Mouse (Mus musculus): ENCODE measurements around the gene Tfpt. TPM values are rescaled to one million over a fixed set of nuclear protein-coding genes. Genes with fewer than 3 reads are reported as not detected.

Tfpt gene
- polyA plus RNA-seq, 1 experiment from 2014 or later: 22.4 TPM

DNA sequence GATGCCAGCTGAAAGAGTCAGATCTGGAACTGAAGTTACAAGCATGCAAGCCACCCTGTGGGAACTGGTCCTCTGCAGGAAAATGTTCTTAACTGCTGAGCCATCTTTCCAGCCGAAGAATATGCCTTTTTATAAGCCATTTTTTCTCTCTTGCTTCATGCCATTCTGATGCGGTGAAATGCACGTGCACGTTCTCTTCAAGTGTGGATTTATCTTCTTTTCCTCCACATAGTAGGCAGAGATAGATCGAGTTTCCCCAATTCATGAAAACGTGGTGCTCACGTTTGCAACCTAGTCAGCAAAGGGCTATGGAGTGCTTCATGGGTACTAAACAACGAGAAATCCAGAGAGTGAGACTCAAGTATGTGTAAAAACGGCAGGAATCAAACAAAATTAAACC is 14.1 kb upstream of the Tfpt start:
- no peaks in the 10 kb centered on the region for H3K27me3 ChIP-seq (ENCODE audit: control insufficient read depth, insufficient read depth, low read length)
- peak overlapping the region; percentile 91 for H3K4me3 ChIP-seq (ENCODE audit: low read depth, low read length)
- ATAC-seq (ENCODE audit: insufficient number of reproducible peaks, insufficient read depth, low FRiP score, low read depth): no peak
- H3K36me3 ChIP-seq (ENCODE audit: control insufficient read depth, insufficient read depth, low read length): peaks cover 7% of the 10 kb centered on the region
- H3K9me3 ChIP-seq (ENCODE audit: control insufficient read depth, low read depth, low read length): no peaks in the 10 kb centered on the region
- no peak overlapping the region for H3K9ac ChIP-seq (replicated peaks; ENCODE audit: low read depth, low read length)
- peak overlapping the region; percentile 54 for H3K4me2 ChIP-seq (replicated peaks; ENCODE audit: low read depth, low read length)
- peaks cover 27% of the 10 kb centered on the region for H3K4me1 ChIP-seq (ENCODE audit: control insufficient read depth, insufficient read depth, low read length)
- no peak overlapping the region for H3K27ac ChIP-seq (ENCODE audit: low read length)
- 16% methylated on average over 9 of the region's 9 CpGs for WGBS

DNA sequence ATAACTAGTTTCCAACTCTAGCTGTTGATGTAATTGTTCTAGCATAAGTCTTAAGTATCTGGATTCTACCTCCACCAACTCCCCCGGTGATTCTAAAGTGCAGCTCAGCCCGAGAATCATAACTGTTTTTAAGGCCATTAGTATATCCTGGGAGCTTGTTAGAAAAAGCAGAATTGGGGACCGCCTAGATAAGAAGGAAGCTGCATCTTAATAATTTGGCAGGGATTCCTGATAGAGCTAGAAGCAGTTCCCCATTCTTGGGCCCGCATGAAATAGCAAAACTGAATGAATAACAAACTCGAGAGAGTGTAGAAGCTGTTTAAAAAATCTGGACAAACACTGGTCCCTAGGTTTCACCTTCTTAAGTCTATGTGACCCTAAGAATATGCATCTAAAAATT is 13.7 kb upstream of the Tfpt start:
- Histone ChIP-seq H3K27me3 (ENCODE audit: control insufficient read depth, insufficient read depth, low read length) (no peaks in the 10 kb centered on the region), H3K4me3 (ENCODE audit: low read depth, low read length) (no peak overlapping the region), H3K4me1 (ENCODE audit: control insufficient read depth, insufficient read depth, low read length) (peaks cover 24% of the 10 kb centered on the region), H3K27ac (ENCODE audit: low read length) (no peak overlapping the region), H3K4me2 (replicated peaks; ENCODE audit: low read depth, low read length) (no peak overlapping the region), H3K9ac (replicated peaks; ENCODE audit: low read depth, low read length) (no peak overlapping the region), H3K36me3 (ENCODE audit: control insufficient read depth, insufficient read depth, low read length) (peaks cover 12% of the 10 kb centered on the region), H3K9me3 (ENCODE audit: control insufficient read depth, low read depth, low read length) (no peaks in the 10 kb centered on the region)
- ATAC-seq (ENCODE audit: insufficient number of reproducible peaks, insufficient read depth, low FRiP score, low read depth): no peak
- 58% methylated on average over 5 of the region's 5 CpGs for WGBS

DNA sequence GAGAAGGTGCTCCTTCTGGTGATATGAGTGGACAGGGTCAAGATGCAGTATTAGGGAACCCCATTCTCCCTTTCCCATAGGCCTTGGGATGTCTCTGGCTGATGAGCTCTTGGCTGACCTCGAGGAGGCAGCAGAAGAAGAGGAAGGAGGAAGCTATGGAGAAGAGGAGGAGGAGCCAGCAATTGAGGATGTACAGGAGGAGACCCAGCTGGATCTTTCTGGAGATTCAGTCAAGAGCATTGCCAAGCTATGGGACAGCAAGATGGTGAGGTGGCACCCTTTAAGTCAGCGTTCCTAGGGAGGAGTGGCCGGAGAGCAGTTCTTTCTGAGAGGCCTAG is 718 bp upstream of the Tfpt start:
- Histone ChIP-seq H3K27me3 (ENCODE audit: control insufficient read depth, insufficient read depth, low read length) (no peaks in the 10 kb centered on the region), H3K4me3 (ENCODE audit: low read depth, low read length) (peak overlapping the region; percentile 73), H3K36me3 (ENCODE audit: control insufficient read depth, insufficient read depth, low read length) (peaks cover 13% of the 10 kb centered on the region; the same call in 1 of the 2 replicates), H3K4me1 (ENCODE audit: control insufficient read depth, insufficient read depth, low read length) (peaks cover 18% of the 10 kb centered on the region), H3K9ac (replicated peaks; ENCODE audit: low read depth, low read length) (peak overlapping the region; percentile 80), H3K4me2 (replicated peaks; ENCODE audit: low read depth, low read length) (peak overlapping the region; percentile 98), H3K9me3 (ENCODE audit: control insufficient read depth, low read depth, low read length) (no peaks in the 10 kb centered on the region), H3K27ac (ENCODE audit: low read length) (no peak overlapping the region)
- WGBS: 54% methylated on average over 3 of the region's 3 CpGs
- no peak for ATAC-seq (ENCODE audit: insufficient number of reproducible peaks, insufficient read depth, low FRiP score, low read depth)

DNA sequence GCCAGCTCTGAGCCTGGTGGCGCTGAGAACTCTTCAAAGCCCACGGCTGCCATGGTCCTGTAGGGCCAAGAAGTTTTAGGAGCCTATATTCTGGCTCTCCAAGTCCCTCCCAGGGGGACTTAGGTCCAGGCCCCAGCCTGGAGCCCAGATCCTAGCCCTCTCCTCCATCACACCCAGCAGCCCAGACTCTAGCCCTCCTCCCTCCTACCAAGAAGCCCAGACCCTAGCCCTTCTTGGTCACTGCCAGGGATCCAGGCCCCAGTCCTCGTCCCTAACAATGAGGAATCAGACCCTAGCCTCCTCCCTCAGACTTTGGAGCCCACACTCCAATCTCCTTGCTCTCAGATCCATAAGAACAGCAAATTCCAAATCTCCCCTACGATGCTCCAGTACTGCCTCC is 699 bp downstream of the Tfpt start:
- 37% methylated on average over 4 of the region's 4 CpGs for WGBS
- peak; percentile 12; the same call in 1 of the 2 replicates for ATAC-seq (ENCODE audit: insufficient number of reproducible peaks, insufficient read depth, low FRiP score, low read depth)
- Histone ChIP-seq H3K27ac (ENCODE audit: low read length) (peak overlapping the region; percentile 61; the same call in 1 of the 2 replicates), H3K27me3 (ENCODE audit: control insufficient read depth, insufficient read depth, low read length) (no peaks in the 10 kb centered on the region), H3K9me3 (ENCODE audit: control insufficient read depth, low read depth, low read length) (no peaks in the 10 kb centered on the region), H3K36me3 (ENCODE audit: control insufficient read depth, insufficient read depth, low read length) (peaks cover 17% of the 10 kb centered on the region; the same call in 1 of the 2 replicates), H3K4me2 (replicated peaks; ENCODE audit: low read depth, low read length) (peak overlapping the region; percentile 98), H3K9ac (replicated peaks; ENCODE audit: low read depth, low read length) (peak overlapping the region; percentile 80), H3K4me3 (ENCODE audit: low read depth, low read length) (peak overlapping the region; percentile 73), H3K4me1 (ENCODE audit: control insufficient read depth, insufficient read depth, low read length) (peaks cover 18% of the 10 kb centered on the region)

DNA sequence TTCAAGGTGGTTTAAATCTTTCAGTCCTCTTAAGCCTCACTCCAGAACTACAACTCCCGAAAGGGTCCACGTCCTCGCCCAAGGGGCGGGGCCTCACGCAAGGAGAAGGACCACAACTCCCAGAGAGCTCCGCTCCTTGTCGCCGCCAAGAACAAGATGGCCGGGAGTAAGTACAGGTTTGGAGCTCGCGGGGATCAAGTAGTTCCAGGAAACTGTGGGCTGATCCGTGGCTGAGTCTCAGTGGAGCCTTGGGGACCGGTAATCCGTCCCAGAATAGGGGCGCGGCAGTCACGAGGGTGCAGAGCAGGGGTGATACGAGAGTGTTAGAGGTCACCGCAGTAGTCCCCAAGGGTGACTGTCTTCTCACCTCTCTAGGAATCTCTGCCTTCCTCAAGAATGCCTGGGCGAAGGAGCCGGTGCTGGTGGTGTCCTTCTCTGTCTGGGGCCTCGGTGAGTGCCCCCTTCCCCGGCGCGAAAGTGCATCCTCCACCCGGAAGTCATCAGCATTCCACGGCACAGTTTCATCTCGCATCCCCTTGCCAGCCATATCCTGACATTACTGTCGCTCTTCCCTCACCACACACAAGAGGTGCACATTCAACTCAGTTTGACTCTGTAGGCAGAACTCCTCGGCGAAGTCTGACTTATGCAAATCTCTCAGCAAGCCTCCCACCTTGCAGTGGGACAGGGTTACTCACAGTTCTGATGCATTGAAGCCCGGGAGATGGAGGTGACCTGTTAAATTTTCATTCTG is 12.3 kb downstream of the Tfpt start, which contains the start of gene Ndufa3:
TSS of gene Ndufa3 (plus strand) at position 132 of the 754 bp plus-strand sequence.
- Histone ChIP-seq H3K9me3 (ENCODE audit: control insufficient read depth, low read depth, low read length) (no peaks in the 10 kb centered on the region), H3K27ac (ENCODE audit: low read length) (peak within 1 kb of the TSS; percentile 7; the same call in 1 of the 2 replicates), H3K36me3 (ENCODE audit: control insufficient read depth, insufficient read depth, low read length) (peaks cover 11% of the 10 kb centered on the region; the same call in 1 of the 2 replicates), H3K4me1 (ENCODE audit: control insufficient read depth, insufficient read depth, low read length) (no peaks in the 10 kb centered on the region), H3K4me2 (replicated peaks; ENCODE audit: low read depth, low read length) (peak within 1 kb of the TSS; percentile 36), H3K27me3 (ENCODE audit: control insufficient read depth, insufficient read depth, low read length) (no peaks in the 10 kb centered on the region), H3K4me3 (ENCODE audit: low read depth, low read length) (peak within 1 kb of the TSS; percentile 62), H3K9ac (replicated peaks; ENCODE audit: low read depth, low read length) (peak within 1 kb of the TSS; percentile 68)
- ATAC-seq (ENCODE audit: insufficient number of reproducible peaks, insufficient read depth, low FRiP score, low read depth): peak; percentile 94
- WGBS: 1% methylated on average over 32 of the region's 32 CpGs

DNA sequence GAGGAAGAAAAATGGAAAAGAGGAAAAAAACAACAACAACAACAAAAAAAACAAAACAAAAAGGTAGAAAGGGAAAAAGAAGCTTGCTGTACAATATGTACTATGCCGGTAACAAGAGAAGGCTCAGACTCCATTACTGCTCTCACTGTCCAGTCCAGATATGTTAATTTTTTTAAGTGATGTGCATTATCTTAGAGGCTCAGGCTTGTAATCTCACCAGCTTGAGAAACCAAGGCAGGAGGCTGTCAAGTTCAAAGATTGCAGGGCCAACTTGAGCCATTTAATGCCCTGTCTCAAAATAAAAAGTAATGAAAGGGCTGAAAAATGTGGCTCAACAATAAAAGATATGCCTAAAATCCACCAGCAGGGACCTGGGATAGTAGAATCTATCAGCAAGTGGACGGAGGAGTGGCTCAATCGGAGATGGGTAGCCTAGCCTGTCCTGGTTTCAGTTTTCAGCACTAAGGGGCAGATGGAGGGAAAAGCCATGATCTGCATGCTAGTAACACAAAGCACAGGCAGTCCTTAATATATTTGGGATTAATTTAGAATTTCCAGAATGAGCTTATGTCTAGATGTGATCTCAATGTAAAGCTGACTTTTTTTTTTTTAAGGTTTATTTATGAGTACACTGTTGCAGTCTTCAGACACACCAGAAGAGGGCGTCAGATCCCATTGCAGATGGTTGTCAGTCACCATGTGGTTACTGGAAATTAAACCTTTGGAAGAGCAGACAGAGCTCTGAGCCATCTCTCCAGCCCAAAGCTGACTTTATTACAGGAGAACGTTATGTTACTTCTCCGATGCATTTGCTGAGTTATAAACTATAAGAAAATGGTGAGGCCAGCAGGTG is 13.1 kb downstream of the Tfpt start:
- Histone ChIP-seq H3K27ac (ENCODE audit: low read length) (no peak overlapping the region), H3K36me3 (ENCODE audit: control insufficient read depth, insufficient read depth, low read length) (peaks cover 11% of the 10 kb centered on the region; the same call in 1 of the 2 replicates), H3K9ac (replicated peaks; ENCODE audit: low read depth, low read length) (no peak overlapping the region), H3K9me3 (ENCODE audit: control insufficient read depth, low read depth, low read length) (no peaks in the 10 kb centered on the region), H3K4me1 (ENCODE audit: control insufficient read depth, insufficient read depth, low read length) (no peaks in the 10 kb centered on the region), H3K27me3 (ENCODE audit: control insufficient read depth, insufficient read depth, low read length) (no peaks in the 10 kb centered on the region), H3K4me2 (replicated peaks; ENCODE audit: low read depth, low read length) (no peak overlapping the region), H3K4me3 (ENCODE audit: low read depth, low read length) (peak overlapping the region; percentile 62; the same call in 1 of the 2 replicates)
- ATAC-seq (ENCODE audit: insufficient number of reproducible peaks, insufficient read depth, low FRiP score, low read depth): peak; percentile 10; the same call in 1 of the 2 replicates
- WGBS: 36% methylated on average over 6 of the region's 6 CpGs

DNA sequence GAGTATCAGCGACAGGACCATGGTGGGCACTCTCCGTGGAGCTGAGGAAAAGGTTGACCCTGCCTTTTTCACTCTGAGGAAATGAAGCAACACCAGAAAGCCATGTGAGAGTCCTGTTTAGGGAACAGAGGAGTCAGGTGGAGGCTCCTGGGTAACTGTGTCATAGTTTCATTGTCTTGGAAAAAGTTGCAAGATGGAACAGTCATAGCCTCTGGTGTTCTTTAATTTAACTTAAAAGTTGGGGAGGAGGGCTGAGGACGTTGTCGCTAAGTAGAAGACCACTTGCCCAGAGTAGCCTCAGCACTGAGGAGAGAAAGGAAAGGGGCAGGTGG is 13.7 kb downstream of the Tfpt start, which contains the start of gene Oscar:
TSS of gene Oscar (minus strand) at position 101 of the 332 bp plus-strand sequence.
- Histone ChIP-seq H3K27me3 (ENCODE audit: control insufficient read depth, insufficient read depth, low read length) (no peaks in the 10 kb centered on the region), H3K4me3 (ENCODE audit: low read depth, low read length) (peak within 1 kb of the TSS; percentile 62; the same call in 1 of the 2 replicates), H3K4me1 (ENCODE audit: control insufficient read depth, insufficient read depth, low read length) (no peaks in the 10 kb centered on the region), H3K9me3 (ENCODE audit: control insufficient read depth, low read depth, low read length) (no peaks in the 10 kb centered on the region), H3K9ac (replicated peaks; ENCODE audit: low read depth, low read length) (no peak within 1 kb of the TSS), H3K27ac (ENCODE audit: low read length) (no peak within 1 kb of the TSS), H3K36me3 (ENCODE audit: control insufficient read depth, insufficient read depth, low read length) (peaks cover 11% of the 10 kb centered on the region; the same call in 1 of the 2 replicates), H3K4me2 (replicated peaks; ENCODE audit: low read depth, low read length) (no peak within 1 kb of the TSS)
- WGBS: 82% methylated on average over 4 of the region's 4 CpGs
- no peak for ATAC-seq (ENCODE audit: insufficient number of reproducible peaks, insufficient read depth, low FRiP score, low read depth)

DNA sequence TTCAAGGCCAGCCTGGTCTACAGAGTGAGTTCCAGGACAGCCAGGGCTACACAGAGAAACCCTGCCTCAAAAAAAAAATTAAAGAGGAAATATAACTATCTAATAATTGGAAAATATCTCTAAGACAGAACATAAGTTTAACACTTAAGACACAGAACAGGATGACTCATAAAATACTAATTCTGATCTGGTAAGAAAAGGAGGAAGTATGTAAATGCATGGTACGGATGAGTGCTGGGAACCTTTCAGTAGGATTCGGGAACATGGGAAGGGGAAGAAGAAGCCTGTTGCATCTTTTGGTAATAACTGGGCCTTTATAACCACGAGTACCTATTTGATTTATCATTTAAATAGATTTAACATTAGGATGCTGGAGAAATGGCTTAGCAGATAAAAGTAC is 15.7 kb downstream of the Tfpt start:
- H3K36me3 ChIP-seq (ENCODE audit: control insufficient read depth, insufficient read depth, low read length): peaks cover under 1% of the 10 kb centered on the region; the same call in 1 of the 2 replicates
- no peaks in the 10 kb centered on the region for H3K27me3 ChIP-seq (ENCODE audit: control insufficient read depth, insufficient read depth, low read length)
- 82% methylated on average over 3 of the region's 3 CpGs for WGBS
- no peak overlapping the region for H3K27ac ChIP-seq (ENCODE audit: low read length)
- no peaks in the 10 kb centered on the region for H3K9me3 ChIP-seq (ENCODE audit: control insufficient read depth, low read depth, low read length)
- H3K4me1 ChIP-seq (ENCODE audit: control insufficient read depth, insufficient read depth, low read length): no peaks in the 10 kb centered on the region
- no peak for ATAC-seq (ENCODE audit: insufficient number of reproducible peaks, insufficient read depth, low FRiP score, low read depth)
- no peak overlapping the region for H3K9ac ChIP-seq (replicated peaks; ENCODE audit: low read depth, low read length)
- no peak overlapping the region for H3K4me3 ChIP-seq (ENCODE audit: low read depth, low read length)
- H3K4me2 ChIP-seq (replicated peaks; ENCODE audit: low read depth, low read length): no peak overlapping the region

All from stomach, embryonic 14.5 days (tissue).